Mouse (Mus musculus): Measurements from ENCODE around the gene Stk11. TPM values are rescaled to one million over a fixed set of nuclear protein-coding genes. Genes with fewer than 3 reads are reported as not detected.

The Stk11 gene
- polyA plus RNA-seq, 2 experiments = 30.1 to 133 TPM

GRCm38 (mm10) chr10:80118552-80118951, 2.9 kb downstream of the Stk11 start:
- no peaks in the 10 kb centered on the region for H3K9me3 ChIP-seq (ENCODE audit: control insufficient read depth, low read length)
- ATAC-seq (ENCODE audit: low FRiP score, low read depth) (no peak), DNase-seq (ENCODE audit: low spot score) (no peak)
- H3K9ac ChIP-seq (ENCODE audit: low read depth, low read length, severe bottlenecking) = peak overlapping the region; percentile 78; the same call in 1 of the 2 replicates
- H3K27ac ChIP-seq (replicated peaks; ENCODE audit: low read depth, low read length) = no peak overlapping the region
- H3K36me3 ChIP-seq (ENCODE audit: control insufficient read depth, insufficient read depth, low read length) = peaks cover 38% of the 10 kb centered on the region
- peak overlapping the region; percentile 95 for H3K4me2 ChIP-seq (replicated peaks; ENCODE audit: low read depth, low read length, severe bottlenecking)
- peaks cover 22% of the 10 kb centered on the region for H3K4me1 ChIP-seq (ENCODE audit: control insufficient read depth, insufficient read depth, low read length)
- no peaks in the 10 kb centered on the region for H3K27me3 ChIP-seq (ENCODE audit: control insufficient read depth, insufficient read depth, low read length)
- WGBS = 79% methylated on average over 6 of the region's 6 CpGs
- TF ChIP-seq POLR2A (IDR thresholded peaks at IDR 0.05; ENCODE audit: borderline replicate concordance, extremely low read depth, insufficient read depth, insufficient read length) = no peak
- H3K4me3 ChIP-seq (replicated peaks; ENCODE audit: low read length) = peak overlapping the region; percentile 90

DNA sequence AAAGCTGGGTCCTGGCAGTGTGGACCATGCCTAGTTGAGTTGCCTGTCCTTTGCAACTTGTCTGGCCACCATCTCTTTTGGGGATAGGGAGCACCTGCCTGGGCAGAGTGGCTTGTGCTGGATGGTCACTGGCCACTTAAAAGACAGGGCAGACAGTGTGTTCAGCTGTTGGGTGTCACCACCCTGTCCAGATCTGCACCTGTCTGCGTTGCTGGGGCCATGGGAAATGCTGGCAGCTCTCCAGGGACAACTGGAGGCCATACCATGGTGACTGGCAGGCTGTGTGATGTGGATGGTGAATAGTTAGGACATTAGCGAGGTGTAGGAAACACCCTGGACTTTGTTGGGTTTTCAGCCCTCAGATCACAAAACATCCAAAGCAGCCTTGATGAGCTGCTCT, 4.5 kb downstream of the Stk11 start:
- Histone ChIP-seq H3K27ac (replicated peaks; ENCODE audit: low read depth, low read length) (no peak overlapping the region), H3K27me3 (ENCODE audit: control insufficient read depth, insufficient read depth, low read length) (no peaks in the 10 kb centered on the region), H3K9me3 (ENCODE audit: control insufficient read depth, low read length) (no peaks in the 10 kb centered on the region), H3K4me3 (replicated peaks; ENCODE audit: low read length) (no peak overlapping the region), H3K36me3 (ENCODE audit: control insufficient read depth, insufficient read depth, low read length) (peaks cover 47% of the 10 kb centered on the region), H3K9ac (ENCODE audit: low read depth, low read length, severe bottlenecking) (no peak overlapping the region), H3K4me2 (replicated peaks; ENCODE audit: low read depth, low read length, severe bottlenecking) (no peak overlapping the region), H3K4me1 (ENCODE audit: control insufficient read depth, insufficient read depth, low read length) (peaks cover 19% of the 10 kb centered on the region)
- WGBS = 67% methylated on average over 2 of the region's 2 CpGs
- ATAC-seq (ENCODE audit: low FRiP score, low read depth) = no peak
- DNase-seq (ENCODE audit: low spot score) = no peak
- TF ChIP-seq POLR2A (IDR thresholded peaks at IDR 0.05; ENCODE audit: borderline replicate concordance, extremely low read depth, insufficient read depth, insufficient read length) = no peak

DNA sequence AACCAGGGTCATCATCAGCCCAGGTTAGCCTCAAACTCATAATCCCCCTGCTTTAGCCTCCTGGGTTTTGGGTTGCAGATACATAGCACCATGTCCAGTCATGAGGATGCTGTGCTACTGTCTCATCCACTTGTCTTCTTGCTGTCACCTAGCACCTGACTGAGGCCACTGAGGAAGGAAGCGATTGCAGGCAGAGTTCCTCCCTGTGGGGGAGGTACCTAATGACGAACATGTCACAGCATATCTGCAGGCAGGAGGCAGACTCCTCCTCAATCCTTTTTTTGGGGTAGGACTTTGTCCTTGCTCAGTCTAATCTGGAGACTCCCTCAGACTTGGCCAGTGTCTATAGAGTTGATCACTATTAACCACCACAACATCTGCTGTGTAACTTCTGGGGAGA, 6.0 kb downstream of the Stk11 start:
- DNase-seq (ENCODE audit: low spot score) (no peak), ATAC-seq (ENCODE audit: low FRiP score, low read depth) (no peak)
- H3K27ac ChIP-seq (replicated peaks; ENCODE audit: low read depth, low read length) = no peak overlapping the region
- H3K36me3 ChIP-seq (ENCODE audit: control insufficient read depth, insufficient read depth, low read length) = peaks cover 62% of the 10 kb centered on the region
- no peaks in the 10 kb centered on the region for H3K9me3 ChIP-seq (ENCODE audit: control insufficient read depth, low read length)
- no peak for TF ChIP-seq POLR2A (IDR thresholded peaks at IDR 0.05; ENCODE audit: borderline replicate concordance, extremely low read depth, insufficient read depth, insufficient read length)
- WGBS = 79% methylated on average over 2 of the region's 2 CpGs
- H3K4me1 ChIP-seq (ENCODE audit: control insufficient read depth, insufficient read depth, low read length) = peaks cover 19% of the 10 kb centered on the region
- no peak overlapping the region for H3K4me3 ChIP-seq (replicated peaks; ENCODE audit: low read length)
- H3K9ac ChIP-seq (ENCODE audit: low read depth, low read length, severe bottlenecking) = no peak overlapping the region
- no peaks in the 10 kb centered on the region for H3K27me3 ChIP-seq (ENCODE audit: control insufficient read depth, insufficient read depth, low read length)
- H3K4me2 ChIP-seq (replicated peaks; ENCODE audit: low read depth, low read length, severe bottlenecking) = no peak overlapping the region

GRCm38 (mm10) chr10:80123932-80124562, 8.4 kb downstream of the Stk11 start:
- no peak for DNase-seq (ENCODE audit: low spot score)
- Histone ChIP-seq H3K9me3 (ENCODE audit: control insufficient read depth, low read length) (no peaks in the 10 kb centered on the region), H3K9ac (ENCODE audit: low read depth, low read length, severe bottlenecking) (no peak overlapping the region), H3K27ac (replicated peaks; ENCODE audit: low read depth, low read length) (no peak overlapping the region), H3K4me1 (ENCODE audit: control insufficient read depth, insufficient read depth, low read length) (no peaks in the 10 kb centered on the region), H3K27me3 (ENCODE audit: control insufficient read depth, insufficient read depth, low read length) (no peaks in the 10 kb centered on the region), H3K4me2 (replicated peaks; ENCODE audit: low read depth, low read length, severe bottlenecking) (no peak overlapping the region), H3K4me3 (replicated peaks; ENCODE audit: low read length) (no peak overlapping the region), H3K36me3 (ENCODE audit: control insufficient read depth, insufficient read depth, low read length) (peaks cover 70% of the 10 kb centered on the region)
- no peak for TF ChIP-seq POLR2A (IDR thresholded peaks at IDR 0.05; ENCODE audit: borderline replicate concordance, extremely low read depth, insufficient read depth, insufficient read length)
- no peak for ATAC-seq (ENCODE audit: low FRiP score, low read depth)
- 85% methylated on average over 9 of the region's 9 CpGs for WGBS

GRCm38 (mm10) chr10:80127920-80128319, 12.3 kb downstream of the Stk11 start:
- Histone ChIP-seq H3K36me3 (ENCODE audit: control insufficient read depth, insufficient read depth, low read length) (peaks cover 86% of the 10 kb centered on the region), H3K4me1 (ENCODE audit: control insufficient read depth, insufficient read depth, low read length) (peaks cover 10% of the 10 kb centered on the region; the same call in 1 of the 2 replicates), H3K9ac (ENCODE audit: low read depth, low read length, severe bottlenecking) (no peak overlapping the region), H3K4me2 (replicated peaks; ENCODE audit: low read depth, low read length, severe bottlenecking) (no peak overlapping the region), H3K27ac (replicated peaks; ENCODE audit: low read depth, low read length) (no peak overlapping the region), H3K9me3 (ENCODE audit: control insufficient read depth, low read length) (no peaks in the 10 kb centered on the region), H3K4me3 (replicated peaks; ENCODE audit: low read length) (no peak overlapping the region), H3K27me3 (ENCODE audit: control insufficient read depth, insufficient read depth, low read length) (no peaks in the 10 kb centered on the region)
- no peak for TF ChIP-seq POLR2A (IDR thresholded peaks at IDR 0.05; ENCODE audit: borderline replicate concordance, extremely low read depth, insufficient read depth, insufficient read length)
- DNase-seq (ENCODE audit: low spot score) = no peak
- no peak for ATAC-seq (ENCODE audit: low FRiP score, low read depth)
- 92% methylated on average over 7 of the region's 8 CpGs for WGBS

All from limb, embryonic 14.5 days (tissue).